Mouse (Mus musculus) midbrain, embryonic 12.5 days (tissue): Measurements from ENCODE around the gene Kpna2. TPM values are rescaled to one million over a fixed set of nuclear protein-coding genes. Genes with fewer than 3 reads are reported as not detected.

Experiments used
- ATAC-seq: fragments of 200-750 bp; cut with Nextera tagmentation; 2 replicates; pipeline ENCODE4 v1.8.0; 2017; ENCODE audit warnings: low read depth, moderate TSS enrichment, moderate library complexity; ENCODE audit not compliant: low FRiP score
- H3K27ac ChIP-seq: fragments of 300-500 bp; sonication (generic); replicated peaks from 2 replicates; pipeline ENCODE4 v1.5.1; 2016; ENCODE audit warnings: mild to moderate bottlenecking
- H3K27me3 ChIP-seq: fragments of 300-500 bp; sonication (generic); 2 replicates; pipeline ENCODE4 v1.6.1; 2016; ENCODE audit warnings: mild to moderate bottlenecking
- H3K36me3 ChIP-seq: fragments of 300-500 bp; sonication (generic); 2 replicates; pipeline ENCODE4 v1.6.1; 2016
- H3K4me1 ChIP-seq: fragments of 300-500 bp; sonication (generic); 2 replicates; pipeline ENCODE4 v1.6.1; 2016
- H3K4me2 ChIP-seq: fragments of 300-500 bp; sonication (generic); replicated peaks from 2 replicates; pipeline ENCODE4 v1.6.1; 2016; ENCODE audit warnings: mild to moderate bottlenecking, moderate library complexity
- H3K4me3 ChIP-seq: fragments of 300-500 bp; sonication (generic); 2 replicates; pipeline ENCODE4 v1.5.1; 2016; ENCODE audit warnings: mild to moderate bottlenecking
- H3K9ac ChIP-seq: fragments of 300-500 bp; sonication (generic); replicated peaks from 2 replicates; pipeline ENCODE4 v1.6.1; 2016; ENCODE audit warnings: mild to moderate bottlenecking, moderate library complexity
- H3K9me3 ChIP-seq: fragments of 300-500 bp; sonication (generic); 2 replicates; pipeline ENCODE4 v1.6.1; 2016; ENCODE audit warnings: mild to moderate bottlenecking
- WGBS: fragments of 180-500 bp; shearing (Covaris S2); methylation state at CpG from one replicate; pipeline ENCODE4 v1.1.7; 2016; 5-methylcytosine and 5-hydroxymethylcytosine counted together
- polyA plus RNA-seq: library from polyadenylated mRNA; unstranded; fragments of >200 nt; fragmentation: Nextera tagmentation; extraction: Ambion mirVana; gene quantifications from 2 replicates; pipeline ENCODE4 v1.2.1, GENCODE M21; 2016

The Kpna2 gene
- 491 and 516 TPM in 2 replicates for polyA plus RNA-seq

DNA sequence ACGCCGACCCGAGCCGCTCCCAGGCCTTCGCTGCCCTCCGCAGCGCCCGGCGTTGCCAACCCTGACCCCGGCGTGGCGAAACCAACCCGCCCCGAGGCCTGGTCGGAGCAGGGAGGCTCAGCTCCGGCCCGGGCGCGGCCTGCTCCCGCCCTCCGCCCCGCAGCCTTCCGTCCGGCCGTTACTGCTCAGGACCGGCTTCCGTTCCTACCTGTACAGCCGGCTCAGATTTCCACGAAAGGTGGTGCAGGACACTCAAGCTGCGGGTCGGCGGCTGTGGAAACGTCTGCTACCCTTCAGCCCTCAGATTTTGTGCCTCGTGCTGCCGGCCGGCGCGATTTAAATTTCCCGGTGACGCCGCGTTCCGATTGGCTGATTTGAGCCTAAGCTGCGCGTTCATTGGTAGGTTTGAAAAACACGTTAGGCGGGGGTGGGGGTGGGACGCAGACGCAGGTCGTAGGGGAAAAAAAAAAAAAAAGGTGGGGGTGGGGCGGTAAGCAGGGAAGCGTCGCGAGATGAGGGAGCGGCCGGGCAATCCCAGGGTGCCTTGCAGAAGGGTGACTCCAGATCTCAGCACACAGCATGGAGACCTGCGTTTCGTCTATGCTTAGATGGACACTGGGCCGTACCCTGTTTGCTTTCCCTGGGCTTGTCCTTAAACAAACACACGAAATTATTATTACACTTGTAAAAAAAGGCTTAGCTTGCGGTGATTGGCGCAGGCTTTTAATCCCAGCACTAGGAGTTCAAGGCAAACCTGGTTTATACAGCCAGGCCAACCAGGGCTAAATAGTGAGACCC, at the start of gene Kpna2:
Gene Kpna2 (minus strand): TSS at position 391 of the 798 bp plus-strand sequence.
- H3K9ac ChIP-seq, result peak within 1 kb of the TSS; percentile 90
- peaks cover 20% of the 10 kb centered on the region for H3K4me1 ChIP-seq
- WGBS, result under 1% methylated on average over 62 of the region's 62 CpGs
- peaks cover 29% of the 10 kb centered on the region for H3K36me3 ChIP-seq
- no peaks in the 10 kb centered on the region for H3K27me3 ChIP-seq
- H3K9me3 ChIP-seq, result no peaks in the 10 kb centered on the region
- ATAC-seq, result peak; percentile 92
- peak within 1 kb of the TSS; percentile 84 for H3K27ac ChIP-seq
- H3K4me2 ChIP-seq, result peak within 1 kb of the TSS; percentile 64
- peak within 1 kb of the TSS; percentile 82 for H3K4me3 ChIP-seq

DNA sequence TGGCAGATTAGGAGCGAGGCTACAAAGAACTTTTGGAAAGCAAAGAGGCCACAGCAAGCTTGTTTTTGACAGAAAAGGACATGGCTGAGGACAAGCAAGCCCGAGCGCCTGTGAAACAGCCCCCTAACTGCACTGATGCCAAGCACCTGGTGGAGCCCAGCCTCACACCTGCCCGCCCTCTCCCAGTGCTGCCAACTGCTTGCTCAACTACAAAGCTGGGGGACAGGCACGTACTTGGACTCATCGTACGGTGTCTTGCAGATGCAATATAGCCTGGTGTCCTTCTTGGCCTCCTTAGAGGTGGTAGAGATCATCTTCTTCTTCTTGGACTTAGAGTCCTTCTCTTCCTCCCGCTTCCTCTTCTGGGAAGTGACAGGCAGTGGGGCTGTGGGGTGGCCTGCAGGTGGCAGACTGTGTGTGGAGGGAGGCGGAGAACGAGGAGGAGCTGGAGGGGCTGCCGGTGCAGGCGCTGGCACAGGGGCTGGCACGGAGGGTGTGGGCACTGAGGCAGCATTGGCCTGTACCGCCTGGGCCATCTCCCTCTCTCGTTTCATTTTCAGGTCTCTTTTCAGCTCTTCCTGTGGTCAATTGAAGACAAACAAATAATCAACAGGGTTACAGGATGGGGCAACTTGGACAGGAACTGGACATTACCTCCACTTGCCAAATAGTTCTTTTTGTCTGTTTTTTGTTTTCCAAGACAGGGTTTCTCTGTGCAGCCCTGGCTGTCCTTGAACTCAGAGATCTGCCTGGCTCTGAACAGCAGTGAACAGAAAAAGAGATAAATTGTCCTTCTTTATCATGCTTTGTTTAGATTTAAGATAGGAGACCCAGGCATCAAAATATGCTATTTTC, 47.7 kb upstream of the Kpna2 start:
- no peak overlapping the region for H3K27ac ChIP-seq
- WGBS, result 89% methylated on average over 15 of the region's 15 CpGs
- H3K36me3 ChIP-seq, result peaks cover 55% of the 10 kb centered on the region
- H3K4me3 ChIP-seq, result no peak overlapping the region
- no peaks in the 10 kb centered on the region for H3K9me3 ChIP-seq
- H3K4me2 ChIP-seq, result no peak overlapping the region
- H3K9ac ChIP-seq, result no peak overlapping the region
- ATAC-seq, result no peak
- no peaks in the 10 kb centered on the region for H3K4me1 ChIP-seq
- H3K27me3 ChIP-seq, result no peaks in the 10 kb centered on the region

- Histone ChIP-seq H3K36me3 (peaks cover 54% of the 10 kb centered on the region), H3K4me2 (no peak overlapping the region), H3K4me3 (no peak overlapping the region), H3K9ac (no peak overlapping the region), H3K4me1 (no peaks in the 10 kb centered on the region), H3K27ac (no peak overlapping the region), H3K27me3 (no peaks in the 10 kb centered on the region), H3K9me3 (no peaks in the 10 kb centered on the region)
- ATAC-seq, result no peak
- 94% methylated on average over 4 of the region's 4 CpGs for WGBS
Observed at GRCm38 (mm10) chr11:107045546-107045945, 46.2 kb upstream of the Kpna2 start.

GRCm38 (mm10) chr11:107044321-107044720, 45.0 kb upstream of the Kpna2 start:
- Histone ChIP-seq H3K27ac (no peak overlapping the region), H3K27me3 (no peaks in the 10 kb centered on the region), H3K4me1 (no peaks in the 10 kb centered on the region), H3K9ac (no peak overlapping the region; the same call in 1 of the 2 replicates), H3K9me3 (no peaks in the 10 kb centered on the region), H3K4me2 (no peak overlapping the region), H3K36me3 (peaks cover 65% of the 10 kb centered on the region), H3K4me3 (no peak overlapping the region)
- 55% methylated on average over 5 of the region's 5 CpGs for WGBS
- no peak for ATAC-seq

GRCm38 (mm10) chr11:107043361-107043760, 44.0 kb upstream of the Kpna2 start:
- WGBS, result 92% methylated on average over 11 of the region's 11 CpGs

GRCm38 (mm10) chr11:107041396-107041795, 42.1 kb upstream of the Kpna2 start:
- no peak for ATAC-seq
- Histone ChIP-seq H3K9ac (no peak overlapping the region), H3K27ac (no peak overlapping the region), H3K4me1 (no peaks in the 10 kb centered on the region), H3K27me3 (no peaks in the 10 kb centered on the region), H3K4me3 (no peak overlapping the region), H3K9me3 (no peaks in the 10 kb centered on the region), H3K4me2 (no peak overlapping the region), H3K36me3 (peaks cover 78% of the 10 kb centered on the region)
- 98% methylated on average over 3 of the region's 3 CpGs for WGBS

More at GRCm38 (mm10) chr11:107043361-107043760, 44.0 kb upstream of the Kpna2 start:
- Histone ChIP-seq H3K27me3 (no peaks in the 10 kb centered on the region), H3K4me3 (no peak overlapping the region), H3K36me3 (peaks cover 75% of the 10 kb centered on the region), H3K4me1 (no peaks in the 10 kb centered on the region), H3K9me3 (no peaks in the 10 kb centered on the region), H3K9ac (no peak overlapping the region), H3K27ac (no peak overlapping the region), H3K4me2 (no peak overlapping the region)
- no peak for ATAC-seq

DNA sequence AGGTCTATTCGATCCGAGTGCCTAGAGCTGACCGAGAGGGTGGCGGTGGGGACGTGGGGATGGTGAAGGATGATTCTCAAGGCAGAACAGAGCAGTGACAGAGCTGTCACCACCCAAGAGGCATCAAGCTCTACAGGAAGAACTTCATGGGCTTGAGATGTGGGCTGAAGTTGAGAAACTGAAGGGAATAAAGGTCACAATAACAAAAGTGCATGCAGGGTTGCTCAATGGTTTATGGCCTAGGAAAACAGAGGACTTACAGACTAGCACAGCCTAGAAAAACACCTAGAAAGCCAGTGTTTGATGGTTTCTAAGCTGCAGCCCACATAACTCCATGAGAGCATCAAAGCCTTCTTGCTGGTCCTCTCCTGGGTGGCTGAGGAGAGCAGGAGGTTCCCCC, 40.1 kb upstream of the Kpna2 start:
- Histone ChIP-seq H3K4me3 (no peak overlapping the region), H3K27ac (no peak overlapping the region), H3K9ac (no peak overlapping the region), H3K36me3 (peaks cover 75% of the 10 kb centered on the region), H3K4me2 (no peak overlapping the region), H3K27me3 (no peaks in the 10 kb centered on the region), H3K4me1 (no peaks in the 10 kb centered on the region), H3K9me3 (no peaks in the 10 kb centered on the region)
- ATAC-seq, result no peak
- WGBS, result 97% methylated on average over 5 of the region's 5 CpGs

DNA sequence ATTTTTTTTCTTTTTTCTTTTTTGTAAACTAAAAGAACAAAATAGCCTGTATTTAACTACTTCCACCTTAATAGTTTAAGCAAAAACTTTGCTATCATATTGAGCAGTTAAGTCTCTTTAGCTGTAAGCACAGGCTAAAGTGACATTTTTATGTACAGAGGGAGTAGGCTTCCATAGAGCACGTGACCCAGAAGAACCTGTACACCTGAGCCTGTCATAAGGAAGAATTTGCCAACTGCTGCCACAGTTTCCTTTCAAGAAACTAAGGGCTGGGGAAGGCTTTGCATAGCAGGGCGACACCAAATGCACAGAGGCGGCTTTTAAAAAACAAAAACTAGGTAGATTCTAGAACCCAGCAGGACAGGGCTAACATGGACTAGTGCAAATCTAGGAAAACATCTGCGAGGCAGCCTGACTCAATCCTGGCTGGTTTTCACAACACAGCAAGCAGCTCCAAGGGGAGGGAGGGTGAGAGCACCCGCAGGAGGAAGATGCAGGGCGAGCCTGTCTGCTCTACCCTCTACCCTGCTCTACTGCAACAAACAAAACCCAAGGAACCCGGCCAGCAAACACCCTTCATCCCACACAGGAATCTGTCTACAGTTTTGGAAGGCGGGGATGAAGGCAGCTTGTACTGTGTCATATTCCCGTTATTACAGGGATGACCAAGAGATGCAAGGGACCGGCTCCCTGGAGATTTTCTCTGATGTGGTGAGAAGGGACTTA, 34.9 kb upstream of the Kpna2 start:
- no peak overlapping the region for H3K4me2 ChIP-seq
- H3K27ac ChIP-seq, result no peak overlapping the region
- H3K27me3 ChIP-seq, result peaks cover 3% of the 10 kb centered on the region; the same call in 1 of the 2 replicates
- no peaks in the 10 kb centered on the region for H3K9me3 ChIP-seq
- WGBS, result 82% methylated on average over 10 of the region's 10 CpGs
- peaks cover 16% of the 10 kb centered on the region for H3K4me1 ChIP-seq
- no peak overlapping the region for H3K9ac ChIP-seq
- peaks cover 39% of the 10 kb centered on the region for H3K36me3 ChIP-seq
- H3K4me3 ChIP-seq, result no peak overlapping the region
- ATAC-seq, result no peak

DNA sequence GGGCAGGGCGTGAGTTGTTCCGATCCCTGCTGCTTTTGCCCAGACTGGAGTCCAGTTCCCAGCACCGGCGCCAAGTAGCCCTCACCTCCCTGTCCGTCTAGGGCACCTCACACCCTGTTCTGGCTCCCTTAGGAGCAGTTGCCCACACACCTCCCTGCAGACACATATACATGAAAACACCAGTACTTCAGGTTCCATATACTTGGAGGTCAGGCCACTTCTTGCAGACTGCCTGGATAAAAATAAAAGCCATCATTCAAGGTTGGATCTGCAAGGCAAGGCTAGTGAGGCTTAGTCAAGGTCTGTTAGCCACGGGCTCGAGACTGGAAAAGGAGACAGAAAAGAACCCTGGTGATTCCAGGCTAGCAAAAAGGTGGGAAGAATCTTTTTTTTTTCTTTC, 32.3 kb upstream of the Kpna2 start:
- Histone ChIP-seq H3K36me3 (peaks cover 14% of the 10 kb centered on the region), H3K9me3 (no peaks in the 10 kb centered on the region), H3K9ac (no peak overlapping the region), H3K4me3 (no peak overlapping the region), H3K27me3 (peaks cover 3% of the 10 kb centered on the region; the same call in 1 of the 2 replicates), H3K4me2 (no peak overlapping the region), H3K27ac (0 out of 2 replicates have a peak overlapping the region, but pooled peaks have one; percentile 6), H3K4me1 (peaks cover 29% of the 10 kb centered on the region)
- ATAC-seq, result no peak
- 12% methylated on average over 7 of the region's 7 CpGs for WGBS

DNA sequence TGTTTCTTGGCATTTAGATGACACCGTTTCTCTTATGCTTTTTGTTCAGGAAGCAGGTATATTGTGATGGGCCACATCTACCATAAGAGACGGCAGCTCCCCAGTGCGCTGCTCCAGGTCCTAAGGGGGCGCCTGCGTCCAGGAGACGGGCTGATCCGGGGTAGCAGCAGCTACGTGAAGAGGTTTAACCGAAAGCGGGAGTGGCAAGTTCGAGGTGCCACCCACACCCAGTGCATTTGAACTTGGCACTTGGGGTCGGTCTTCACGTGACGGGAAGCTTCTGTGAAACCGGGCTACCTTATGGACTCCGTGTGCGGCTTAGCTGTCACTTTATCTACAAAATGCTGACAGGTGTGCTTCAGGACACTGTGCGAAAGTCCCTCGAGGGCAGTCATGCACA, 30.2 kb upstream of the Kpna2 start:
- peaks cover 16% of the 10 kb centered on the region; the same call in 1 of the 2 replicates for H3K27me3 ChIP-seq
- no peaks in the 10 kb centered on the region for H3K36me3 ChIP-seq
- H3K4me3 ChIP-seq, result no peak overlapping the region
- no peak for ATAC-seq
- H3K27ac ChIP-seq, result no peak overlapping the region
- H3K4me2 ChIP-seq, result no peak overlapping the region
- no peaks in the 10 kb centered on the region for H3K9me3 ChIP-seq
- peaks cover 48% of the 10 kb centered on the region for H3K4me1 ChIP-seq
- 55% methylated on average over 19 of the region's 19 CpGs for WGBS
- no peak overlapping the region for H3K9ac ChIP-seq

DNA sequence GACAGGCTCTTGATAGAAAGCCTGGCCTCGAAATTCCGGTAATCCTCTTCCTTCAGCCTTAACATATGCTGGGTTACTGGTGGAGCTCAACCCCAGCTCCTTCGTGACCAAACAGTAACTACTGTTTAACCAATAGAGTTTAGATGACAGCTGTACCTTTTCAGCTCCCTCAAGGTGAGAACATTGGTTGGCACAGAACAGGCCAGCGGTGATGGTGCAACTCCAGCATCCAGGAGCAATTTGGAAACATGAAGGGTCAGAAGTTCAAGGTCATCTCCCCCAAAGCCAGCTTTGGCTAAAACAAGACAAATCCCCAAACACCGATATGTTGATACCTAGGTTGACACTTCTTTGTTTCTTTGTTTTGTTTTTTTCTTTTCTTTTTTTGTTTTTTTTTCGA, 29.4 kb upstream of the Kpna2 start:
- Histone ChIP-seq H3K9ac (peak overlapping the region; percentile 65), H3K9me3 (no peaks in the 10 kb centered on the region), H3K36me3 (no peaks in the 10 kb centered on the region), H3K27ac (peak overlapping the region; percentile 81), H3K4me2 (peak overlapping the region; percentile 63), H3K4me3 (peak overlapping the region; percentile 61), H3K27me3 (peaks cover 19% of the 10 kb centered on the region; the same call in 1 of the 2 replicates), H3K4me1 (peaks cover 51% of the 10 kb centered on the region)
- no peak for ATAC-seq
- 65% methylated on average over 6 of the region's 6 CpGs for WGBS
